Comparison of ENCODE assay signal across 8 mouse cellular contexts in the genomic region with DNA sequence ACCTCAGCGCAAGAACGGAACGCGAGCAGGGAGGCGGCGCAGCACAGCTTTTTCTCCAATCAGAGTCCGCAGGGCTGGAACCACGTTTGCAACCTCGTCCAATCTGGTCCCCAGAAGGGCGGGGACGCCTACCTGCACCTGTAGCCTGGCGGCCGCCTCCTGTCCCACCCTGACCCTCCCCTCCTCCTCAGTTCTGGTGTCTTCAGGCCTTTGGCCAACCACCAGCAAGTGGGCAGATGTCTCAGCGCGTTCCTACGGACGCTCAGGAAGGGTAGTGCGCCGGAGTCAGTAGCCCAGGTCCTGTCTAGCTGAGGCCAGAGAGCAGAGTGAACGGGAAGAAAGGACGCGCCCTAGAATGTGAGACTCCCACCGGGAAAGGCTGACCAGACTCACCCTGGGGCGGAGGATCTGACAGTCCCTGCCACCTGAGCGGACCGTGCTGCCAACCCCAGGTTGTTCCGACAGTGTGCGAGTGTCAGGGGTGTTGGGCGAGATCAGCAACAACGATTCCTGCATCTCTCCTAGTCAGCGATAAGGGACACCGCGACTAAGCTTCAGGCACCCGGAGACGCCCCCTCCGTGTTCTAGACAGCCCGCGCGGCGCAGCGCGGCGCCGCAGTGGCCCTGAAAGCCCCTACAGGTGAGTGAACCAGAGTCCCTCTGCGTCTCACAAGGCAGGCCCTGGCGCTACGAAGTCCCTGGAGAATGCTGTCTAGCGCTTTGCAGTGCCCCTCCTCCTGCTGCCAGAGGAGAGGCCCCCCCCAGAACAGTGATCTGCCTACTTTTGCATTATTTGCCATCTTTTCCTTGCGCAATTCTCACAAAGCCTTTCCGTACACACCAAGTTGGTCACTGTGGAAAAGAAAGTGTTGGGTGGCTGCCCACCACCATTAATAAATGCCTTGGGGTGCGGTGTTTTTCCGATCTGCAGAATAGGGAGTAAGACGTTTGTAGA. TPM values are rescaled to one million over a fixed set of nuclear protein-coding genes. Genes with fewer than 3 reads are reported as not detected.
A peak's percentile ranks its signal among the peaks of the same experiment; 100 is the strongest.
DNase-seq lines count a peak whose midpoint lies in the region; ATAC-seq and TF ChIP-seq lines count a peak whose summit lies in the region.

No protein-coding gene starts in this region.

- ATAC-seq in intestine, postnatal 0 days: peak; percentile 85
- no peak for ATAC-seq in inflammation-experienced regulatory T-cells, adult 6 months

- WGBS in intestine, postnatal 0 days: under 1% methylated on average over 53 of the region's 53 CpGs

- DNase-seq in adrenal gland, postnatal 4 days (ENCODE audit: low spot score in 2 of 2): peak; percentile 26 to 36
- peak; percentile 71 for DNase-seq in embryo, embryonic 10.5 days (ENCODE audit: low spot score)
- DNase-seq in heart, adult 18-20 months: peak; percentile 63 to 69
- DNase-seq in left cerebral cortex, postnatal 36 days (ENCODE audit: low spot score in 2 of 2): peak; percentile 49 to 62
- peak; percentile 65 for DNase-seq in right cerebral cortex, postnatal 4 days

- H3K27me3 ChIP-seq in intestine, postnatal 0 days (replicated peaks; ENCODE audit: control insufficient read depth, insufficient read depth, low read length): no peaks in the 10 kb centered on the region
- H3K27me3 ChIP-seq in megakaryocyte, embryonic 14.5 days (replicated peaks): peaks cover 35% of the 10 kb centered on the region

- H3K27ac ChIP-seq in intestine, postnatal 0 days (ENCODE audit: low read depth, low read length): peak overlapping the region; percentile 92

- intact Hi-C loops in left cerebral cortex, postnatal 36 days (cut with DNase I): loop anchor here (5.0 kb wide), 1 partner anchor 80 kb away; no protein-coding TSS in a partner anchor

- H3K4me2 ChIP-seq in intestine, postnatal 0 days (replicated peaks; ENCODE audit: low read depth): peak overlapping the region; percentile 91

- H3K36me3 ChIP-seq in intestine, postnatal 0 days (ENCODE audit: control insufficient read depth, insufficient read depth): no peaks in the 10 kb centered on the region
- H3K36me3 ChIP-seq in megakaryocyte, embryonic 14.5 days (replicated peaks; ENCODE audit: low read length): no peaks in the 10 kb centered on the region

- H3K9me3 ChIP-seq in intestine, postnatal 0 days (ENCODE audit: control insufficient read depth): no peaks in the 10 kb centered on the region
- no peaks in the 10 kb centered on the region for H3K9me3 ChIP-seq in megakaryocyte, embryonic 14.5 days

- H3K9ac ChIP-seq in intestine, postnatal 0 days (ENCODE audit: low read depth, low read length): peak overlapping the region; percentile 68

- H3K4me1 ChIP-seq in intestine, postnatal 0 days (replicated peaks; ENCODE audit: control insufficient read depth, insufficient read depth, low read length): no peaks in the 10 kb centered on the region; the same call in 1 of the 2 replicates
- peaks cover 58% of the 10 kb centered on the region for H3K4me1 ChIP-seq in megakaryocyte, embryonic 14.5 days

- no peak for TF ChIP-seq CTCF in intestine, postnatal 0 days (IDR thresholded peaks at IDR 0.05; ENCODE audit: low read depth)

- H3K4me3 ChIP-seq in intestine, postnatal 0 days (ENCODE audit: low read depth, low read length): peak overlapping the region; percentile 57
- H3K4me3 ChIP-seq in megakaryocyte, embryonic 14.5 days (replicated peaks): peak overlapping the region; percentile 90

RNA-seq across cellular contexts. Expression of a gene that starts 1.3 kb away (rescaled TPM):
- 1 to 10 TPM; 6.3 to 7.7 TPM for total RNA-seq in adrenal gland, postnatal 4 days (2021)
- 1 to 10 TPM; 1.8 TPM for total RNA-seq in heart, adult 18-20 months (2021)
- 47.4 and 52.3 TPM in 2 replicates for polyA plus RNA-seq in intestine, postnatal 0 days (2015; fragmentation: Nextera tagmentation; extraction: Ambion mirVana)
- total RNA-seq in left cerebral cortex, postnatal 36 days (2021): 1 to 10 TPM; 1.4 to 1.8 TPM
- polyA plus RNA-seq in megakaryocyte, embryonic 14.5 days (2012; ENCODE audit: insufficient read depth, low replicate concordance): 3.1 TPM in 1 of 2 replicates, not detected in the other
- under 1 TPM in 2 of 3 experiments, not detected in 1; 0.39 to 0.59 TPM for polyA plus RNA-seq in inflammation-experienced regulatory T-cells, adult 6 months (2017; shearing (Covaris generic))
